Comparison of ENCODE assay signal across 8 mouse cellular contexts in genomic region chr5:75575567-75576515, GRCm38 (mm10). TPM values are rescaled to one million over a fixed set of nuclear protein-coding genes. Genes with fewer than 3 reads are reported as not detected.
DNase-seq lines count a peak whose midpoint lies in the region; ATAC-seq and TF ChIP-seq lines count a peak whose summit lies in the region.

No protein-coding gene starts in this region.

- peak overlapping the region; percentile 68 for H3K4me3 ChIP-seq in heart, embryonic 10.5 days
- peak overlapping the region; percentile 67 for H3K4me3 ChIP-seq in kidney, embryonic 14.5 days (ENCODE audit: low read length)
- H3K4me3 ChIP-seq in liver, adult 2 months (ENCODE audit: insufficient read depth, low read depth, low read length) = peak overlapping the region; percentile 70
- H3K4me3 ChIP-seq in midbrain, embryonic 15.5 days = peak overlapping the region; percentile 71

- no peaks in the 10 kb centered on the region for H3K79me2 ChIP-seq in liver, adult 2 months (ENCODE audit: control insufficient read depth, insufficient read depth, low read length)

- ATAC-seq in kidney, embryonic 14.5 days (ENCODE audit: low FRiP score, low TSS enrichment) = peak; percentile 73
- peak; percentile 84 for ATAC-seq in midbrain, embryonic 15.5 days (replicated peaks)

- intact Hi-C loops in gastrocnemius, postnatal 14 days (cut with DNase I; ENCODE audit: low total_unique reads) = loop anchor here (10.0 kb wide), 1 partner anchor 279 kb away; no protein-coding TSS in a partner anchor

- peak overlapping the region; percentile 100 for H3K4me2 ChIP-seq in kidney, embryonic 14.5 days (replicated peaks; ENCODE audit: low read depth, low read length)
- H3K4me2 ChIP-seq in midbrain, embryonic 15.5 days = peak overlapping the region; percentile 95

- peak overlapping the region; percentile 82 for H3K27ac ChIP-seq in heart, embryonic 10.5 days
- H3K27ac ChIP-seq in kidney, embryonic 14.5 days (ENCODE audit: low read depth, low read length) = no peak overlapping the region
- no peak overlapping the region; the same call in 1 of the 2 replicates for H3K27ac ChIP-seq in liver, adult 2 months (replicated peaks; ENCODE audit: insufficient read depth, low read depth, low read length)
- H3K27ac ChIP-seq in midbrain, embryonic 15.5 days = peak overlapping the region; percentile 83

- DNase-seq in gastrocnemius, postnatal 14 days = peak; percentile 35
- no peak for DNase-seq in gastrocnemius, adult 18-20 months (ENCODE audit: low spot score)
- peak; percentile 82 for DNase-seq in embryo, embryonic 9.5 days (ENCODE audit: extremely low spot score)
- DNase-seq in heart, embryonic 10.5 days (ENCODE audit: low spot score) = peak; percentile 85
- DNase-seq in liver, adult 2 months (ENCODE audit: extremely low read depth, low read depth, low spot score) = no peak
- DNase-seq in testis, postnatal 10 days (ENCODE audit: low spot score) = peak; percentile 54

- H3K4me1 ChIP-seq in heart, embryonic 10.5 days = peaks cover 31% of the 10 kb centered on the region
- H3K4me1 ChIP-seq in kidney, embryonic 14.5 days (ENCODE audit: control insufficient read depth, insufficient read depth, low read length) = 0 out of 2 replicates have a peak, but pooled peaks cover 11% of the 10 kb centered on the region
- no peaks in the 10 kb centered on the region for H3K4me1 ChIP-seq in liver, adult 2 months (ENCODE audit: control insufficient read depth, insufficient read depth, low read length)
- H3K4me1 ChIP-seq in midbrain, embryonic 15.5 days = peaks cover 15% of the 10 kb centered on the region

- TF ChIP-seq CTCF in liver, adult 2 months (IDR thresholded peaks at IDR 0.05; ENCODE audit: low read depth, low read length) = no peak

- peak overlapping the region; percentile 70 for H3K9ac ChIP-seq in kidney, embryonic 14.5 days (ENCODE audit: low read depth, low read length)
- H3K9ac ChIP-seq in liver, adult 2 months (ENCODE audit: low read depth, low read length) = peak overlapping the region; percentile 70
- peak overlapping the region; percentile 70 for H3K9ac ChIP-seq in midbrain, embryonic 15.5 days

- no peaks in the 10 kb centered on the region for H3K9me3 ChIP-seq in heart, embryonic 10.5 days
- H3K9me3 ChIP-seq in kidney, embryonic 14.5 days (ENCODE audit: control insufficient read depth, low read length) = no peaks in the 10 kb centered on the region
- H3K9me3 ChIP-seq in midbrain, embryonic 15.5 days = no peaks in the 10 kb centered on the region

- WGBS in heart, embryonic 10.5 days = 1% methylated on average over 53 of the region's 53 CpGs
- WGBS in kidney, embryonic 14.5 days = under 1% methylated on average over 53 of the region's 53 CpGs
- 2% methylated on average over 53 of the region's 53 CpGs for WGBS in liver, adult 2 months
- WGBS in midbrain, embryonic 15.5 days = under 1% methylated on average over 53 of the region's 53 CpGs

- H3K36me3 ChIP-seq in heart, embryonic 10.5 days = no peaks in the 10 kb centered on the region
- no peaks in the 10 kb centered on the region for H3K36me3 ChIP-seq in kidney, embryonic 14.5 days (ENCODE audit: control insufficient read depth, insufficient read depth, low read length)
- H3K36me3 ChIP-seq in liver, adult 2 months (ENCODE audit: control insufficient read depth, insufficient read depth, low read length) = no peaks in the 10 kb centered on the region
- H3K36me3 ChIP-seq in midbrain, embryonic 15.5 days (replicated peaks) = no peaks in the 10 kb centered on the region

- peaks cover 40% of the 10 kb centered on the region for H3K27me3 ChIP-seq in heart, embryonic 10.5 days (ENCODE audit: insufficient read depth, poor library complexity, severe bottlenecking)
- H3K27me3 ChIP-seq in kidney, embryonic 14.5 days (ENCODE audit: control insufficient read depth, insufficient read depth, low read length) = peaks cover 2% of the 10 kb centered on the region; the same call in 1 of the 2 replicates
- peaks cover 12% of the 10 kb centered on the region for H3K27me3 ChIP-seq in liver, adult 2 months (ENCODE audit: control insufficient read depth, insufficient read depth, low read length)
- no peaks in the 10 kb centered on the region for H3K27me3 ChIP-seq in midbrain, embryonic 15.5 days (replicated peaks)

- TF ChIP-seq POLR2A in liver, adult 2 months (IDR thresholded peaks at IDR 0.05; ENCODE audit: extremely low read depth, insufficient read depth, low read length) = no peak

RNA-seq across cellular contexts. Expression of gene Kit, which starts 1.1 kb away (rescaled TPM):
- total RNA-seq in gastrocnemius, postnatal 14 days (2021) = 1 to 10 TPM; 3.1 to 3.9 TPM
- total RNA-seq in gastrocnemius, adult 18-20 months (2021) = 1 to 10 TPM in 1 of 2 experiments, under 1 TPM in 1; 0.89 to 1.0 TPM
- 11.6 and 12.2 TPM in 2 replicates for polyA plus RNA-seq in heart, embryonic 10.5 days (2016; fragmentation: Nextera tagmentation; extraction: Ambion mirVana)
- polyA plus RNA-seq in kidney, embryonic 14.5 days (2014; fragmentation: Nextera tagmentation; extraction: Ambion mirVana) = 7.9 and 17.8 TPM in 2 replicates
- total RNA-seq in liver, adult 2 months (2014; rRNA removed) = 2.4 and 4.0 TPM in 2 replicates
- polyA plus RNA-seq in liver, adult 2 months (2012; rRNA removed) = 1.3 and 2.4 TPM in 2 replicates
- 41.3 and 44.0 TPM in 2 replicates for polyA plus RNA-seq in midbrain, embryonic 15.5 days (2015; fragmentation: Nextera tagmentation; extraction: Ambion mirVana)

Comparison
In these comparisons a context has a peak if more than half of its experiments do, and no peak if none do; other contexts are left out.
1. DNase-seq: peak in gastrocnemius, postnatal 14 days (single experiment), embryo, embryonic 9.5 days (single experiment), heart, embryonic 10.5 days (single experiment) and testis, postnatal 10 days (single experiment); none in gastrocnemius, adult 18-20 months (single experiment) and liver, adult 2 months (single experiment).
2. H3K27ac ChIP-seq: peak in heart, embryonic 10.5 days (single experiment) and midbrain, embryonic 15.5 days (single experiment); none in kidney, embryonic 14.5 days (single experiment) and liver, adult 2 months (single experiment).
3. Peak in every context shown above with its lines, with median percentiles within 50 percentile points of each other: H3K4me3 ChIP-seq and H3K9ac ChIP-seq.